ENCODE assay signal across 1 mouse cellular context in the genomic region with DNA sequence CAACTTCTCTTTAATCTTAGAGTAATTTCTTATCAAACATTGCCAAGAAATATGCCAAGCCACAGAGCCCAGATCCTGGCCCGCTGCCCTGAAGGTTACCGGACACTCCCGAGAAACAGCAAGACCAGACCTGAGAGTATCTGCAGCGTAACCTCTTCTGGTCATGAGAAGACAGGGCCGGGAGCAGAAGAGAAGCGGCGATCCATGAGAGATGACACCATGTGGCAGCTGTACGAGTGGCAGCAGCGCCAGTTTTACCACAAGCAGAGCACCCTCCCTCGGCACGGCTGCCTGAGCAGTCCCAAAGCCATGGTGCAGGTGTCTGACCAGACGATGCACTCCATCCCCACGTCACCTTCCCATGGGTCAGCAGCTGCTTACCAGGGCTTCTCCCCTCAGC.
TF ChIP-seq lines count a peak whose summit lies in the region.

No protein-coding gene starts in this region.

TF ChIP-seq in CH12.LX, 34 proteins besides CTCF, POLR2A, EP300 and RAD21 (continued from another document):
- TF ChIP-seq USF2 (conservative IDR thresholded peaks at IDR 0.05; ENCODE audit: low read depth, low read length) (no peak), IRF4 (IDR thresholded peaks at IDR 0.05; ENCODE audit: low read depth, low read length) (0 out of 2 replicates have a peak, but pooled peaks have one; percentile 11)
